Mouse (Mus musculus): ENCODE data around the gene Map2k1. TPM values are rescaled to one million over a fixed set of nuclear protein-coding genes. Genes with fewer than 3 reads are reported as not detected.
"Not testable (repeated sequence)": the region's sequence is repeated elsewhere in the genome, so short reads cannot be mapped to it uniquely, and the experiment has no call there.

The Map2k1 gene
- polyA plus RNA-seq, 1 experiment: 67.3 TPM

DNA sequence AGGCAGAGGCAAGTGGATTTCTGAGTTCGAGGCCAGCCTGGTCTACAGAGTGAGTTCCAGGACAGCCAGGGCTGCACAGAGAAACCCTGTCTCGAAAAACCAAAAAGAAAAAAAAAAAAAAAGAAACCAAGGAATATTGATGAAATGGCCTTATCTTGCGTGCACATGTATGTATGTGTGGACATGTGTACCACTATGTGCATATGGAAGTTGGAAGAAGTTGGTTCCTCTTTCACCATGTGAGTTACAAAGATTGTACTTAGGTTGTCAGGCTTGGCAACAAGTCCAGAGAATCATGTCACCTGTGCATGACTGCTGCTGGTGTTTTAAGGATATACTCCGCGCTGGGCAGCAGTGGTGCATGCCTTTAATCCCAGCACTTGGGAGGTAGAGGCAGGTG is 70.1 kb downstream of the Map2k1 start:
- H3K79me2 ChIP-seq (ENCODE audit: control insufficient read depth, insufficient read depth); H3K27me3 ChIP-seq (ENCODE audit: control insufficient read depth, insufficient read depth, insufficient read length); H3K4me2 ChIP-seq (ENCODE audit: low read depth); H3ac ChIP-seq (ENCODE audit: control insufficient read depth, insufficient read length); H3K4me3 ChIP-seq: not testable (repeated sequence)
- peaks cover 43% of the 10 kb centered on the region for H3K36me3 ChIP-seq (ENCODE audit: control insufficient read depth, insufficient read depth)
- peak; percentile 48 for TF ChIP-seq POLR2AphosphoS2 (IDR thresholded peaks at IDR 0.05; ENCODE audit: insufficient read length, low read depth)

- Histone ChIP-seq H3ac (ENCODE audit: control insufficient read depth, insufficient read length) (no peak within 1 kb of the TSS), H3K79me2 (ENCODE audit: control insufficient read depth, insufficient read depth) (peaks cover 26% of the 10 kb centered on the region), H3K4me3 (peak within 1 kb of the TSS; percentile 27), H3K4me2 (ENCODE audit: low read depth) (peak within 1 kb of the TSS; percentile 63), H3K36me3 (ENCODE audit: control insufficient read depth, insufficient read depth) (peaks cover 70% of the 10 kb centered on the region), H3K27me3 (ENCODE audit: control insufficient read depth, insufficient read depth, insufficient read length) (no peaks in the 10 kb centered on the region)
- TF ChIP-seq POLR2A (IDR thresholded peaks at IDR 0.05; ENCODE audit: insufficient read length, low read depth): peak; percentile 55
- TF ChIP-seq MYOG (IDR thresholded peaks at IDR 0.05; ENCODE audit: control insufficient read depth in 1 of 3, insufficient read depth in 1 of 3, insufficient read length in 2 of 3, low read depth in 2 of 3): no peak
- TF ChIP-seq POLR2AphosphoS2 (IDR thresholded peaks at IDR 0.05; ENCODE audit: insufficient read length, low read depth): peak; percentile 93
- TF ChIP-seq E2F4 (IDR thresholded peaks at IDR 0.05; ENCODE audit: insufficient read depth): no peak
Observed at GRCm38 (mm10) chr9:64178974-64179646, 74.3 kb downstream of the Map2k1 start, which contains the start of gene Snapc5. TSS of gene Snapc5 (plus strand) at chr9:64179274.

- H3K79me2 ChIP-seq (ENCODE audit: control insufficient read depth, insufficient read depth): peaks cover 31% of the 10 kb centered on the region
- H3K27me3 ChIP-seq (ENCODE audit: control insufficient read depth, insufficient read depth, insufficient read length): no peaks in the 10 kb centered on the region
- H3K36me3 ChIP-seq (ENCODE audit: control insufficient read depth, insufficient read depth): peaks cover 70% of the 10 kb centered on the region
- no peak for TF ChIP-seq USF1 (IDR thresholded peaks at IDR 0.05; ENCODE audit: low read depth)
- peak; percentile 35 for TF ChIP-seq POLR2AphosphoS2 (IDR thresholded peaks at IDR 0.05; ENCODE audit: insufficient read length, low read depth)
- peak overlapping the region; percentile 63 for H3K4me2 ChIP-seq (ENCODE audit: low read depth)
- peak overlapping the region; percentile 27 for H3K4me3 ChIP-seq
- no peak overlapping the region for H3ac ChIP-seq (ENCODE audit: control insufficient read depth, insufficient read length)
Observed at GRCm38 (mm10) chr9:64178610-64178973, 74.8 kb downstream of the Map2k1 start.

GRCm38 (mm10) chr9:64175378-64175777 is 78.1 kb downstream of the Map2k1 start:
- peaks cover 57% of the 10 kb centered on the region for H3K79me2 ChIP-seq (ENCODE audit: control insufficient read depth, insufficient read depth)
- peak overlapping the region; percentile 99 for H3K4me3 ChIP-seq
- TF ChIP-seq REST (IDR thresholded peaks at IDR 0.05; ENCODE audit: insufficient read depth, insufficient read length) (no peak), MYOG (IDR thresholded peaks at IDR 0.05; ENCODE audit: control insufficient read depth in 1 of 3, insufficient read depth in 1 of 3, insufficient read length in 2 of 3, low read depth in 2 of 3) (no peak), TCF12 (IDR thresholded peaks at IDR 0.05; ENCODE audit: insufficient read depth, poor library complexity, severe bottlenecking) (no peak), SRF (IDR thresholded peaks at IDR 0.05; ENCODE audit: control insufficient read depth, insufficient read length, low read depth) (no peak), USF1 (IDR thresholded peaks at IDR 0.05; ENCODE audit: low read depth) (no peak), CEBPB (IDR thresholded peaks at IDR 0.05; ENCODE audit: insufficient read depth, poor library complexity, severe bottlenecking) (no peak), POLR2A (IDR thresholded peaks at IDR 0.05; ENCODE audit: insufficient read length, low read depth) (no peak), E2F4 (IDR thresholded peaks at IDR 0.05; ENCODE audit: insufficient read depth) (no peak), MAX (IDR thresholded peaks at IDR 0.05; ENCODE audit: low read depth) (no peak), MYOD1 (IDR thresholded peaks at IDR 0.05; ENCODE audit: control insufficient read depth in 1 of 3, insufficient read length in 2 of 3, low read depth in 2 of 3) (no peak), POLR2AphosphoS2 (IDR thresholded peaks at IDR 0.05; ENCODE audit: insufficient read length, low read depth) (no peak), TCF3 (IDR thresholded peaks at IDR 0.05; ENCODE audit: insufficient read length, low read depth) (no peak)
- peaks cover 49% of the 10 kb centered on the region for H3K36me3 ChIP-seq (ENCODE audit: control insufficient read depth, insufficient read depth)
- no peak overlapping the region for H3ac ChIP-seq (ENCODE audit: control insufficient read depth, insufficient read length)
- H3K27me3 ChIP-seq (ENCODE audit: control insufficient read depth, insufficient read depth, insufficient read length): no peaks in the 10 kb centered on the region
- H3K4me2 ChIP-seq (ENCODE audit: low read depth): peak overlapping the region; percentile 92

GRCm38 (mm10) chr9:64174766-64175165 is 78.7 kb downstream of the Map2k1 start:
- H3K27me3 ChIP-seq (ENCODE audit: control insufficient read depth, insufficient read depth, insufficient read length): no peaks in the 10 kb centered on the region
- H3K4me3 ChIP-seq: peak overlapping the region; percentile 99
- H3ac ChIP-seq (ENCODE audit: control insufficient read depth, insufficient read length): no peak overlapping the region
- peaks cover 45% of the 10 kb centered on the region for H3K36me3 ChIP-seq (ENCODE audit: control insufficient read depth, insufficient read depth)
- peaks cover 57% of the 10 kb centered on the region for H3K79me2 ChIP-seq (ENCODE audit: control insufficient read depth, insufficient read depth)
- H3K4me2 ChIP-seq (ENCODE audit: low read depth): peak overlapping the region; percentile 92
- no peak for TF ChIP-seq POLR2AphosphoS2 (IDR thresholded peaks at IDR 0.05; ENCODE audit: insufficient read length, low read depth)

DNA sequence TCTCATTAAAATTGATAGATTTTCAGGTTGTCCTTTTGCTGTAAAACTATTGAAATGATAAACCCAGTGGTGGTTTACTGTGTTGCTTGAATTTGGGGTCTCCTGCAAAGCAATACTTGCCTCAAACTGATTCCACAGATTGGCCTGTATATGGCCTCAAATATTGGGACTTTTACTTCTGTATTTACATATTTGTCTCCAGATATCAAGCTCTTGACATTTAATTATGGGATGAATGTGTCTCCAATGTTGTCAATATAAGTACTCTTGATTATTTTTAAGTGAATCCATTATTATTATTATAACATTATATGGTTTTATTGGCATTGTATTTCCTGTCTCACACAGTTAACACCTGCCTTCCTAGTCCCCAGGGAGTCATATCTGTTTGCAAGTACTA is 79.1 kb downstream of the Map2k1 start:
- Histone ChIP-seq H3K4me2 (ENCODE audit: low read depth) (peak overlapping the region; percentile 92), H3K36me3 (ENCODE audit: control insufficient read depth, insufficient read depth) (peaks cover 45% of the 10 kb centered on the region), H3K79me2 (ENCODE audit: control insufficient read depth, insufficient read depth) (peaks cover 57% of the 10 kb centered on the region), H3K27me3 (ENCODE audit: control insufficient read depth, insufficient read depth, insufficient read length) (no peaks in the 10 kb centered on the region), H3ac (ENCODE audit: control insufficient read depth, insufficient read length) (no peak overlapping the region), H3K4me3 (peak overlapping the region; percentile 99)
- TF ChIP-seq MYOD1 (IDR thresholded peaks at IDR 0.05; ENCODE audit: control insufficient read depth in 1 of 3, insufficient read length in 2 of 3, low read depth in 2 of 3) (no peak), TCF3 (IDR thresholded peaks at IDR 0.05; ENCODE audit: insufficient read length, low read depth) (no peak), POLR2A (IDR thresholded peaks at IDR 0.05; ENCODE audit: insufficient read length, low read depth) (no peak), MAX (IDR thresholded peaks at IDR 0.05; ENCODE audit: low read depth) (no peak), CEBPB (IDR thresholded peaks at IDR 0.05; ENCODE audit: insufficient read depth, poor library complexity, severe bottlenecking) (no peak), TCF12 (IDR thresholded peaks at IDR 0.05; ENCODE audit: insufficient read depth, poor library complexity, severe bottlenecking) (no peak), REST (IDR thresholded peaks at IDR 0.05; ENCODE audit: insufficient read depth, insufficient read length) (no peak), SRF (IDR thresholded peaks at IDR 0.05; ENCODE audit: control insufficient read depth, insufficient read length, low read depth) (no peak), POLR2AphosphoS2 (IDR thresholded peaks at IDR 0.05; ENCODE audit: insufficient read length, low read depth) (no peak), E2F4 (IDR thresholded peaks at IDR 0.05; ENCODE audit: insufficient read depth) (no peak), MYOG (IDR thresholded peaks at IDR 0.05; ENCODE audit: control insufficient read depth in 1 of 3, insufficient read depth in 1 of 3, insufficient read length in 2 of 3, low read depth in 2 of 3) (no peak), USF1 (IDR thresholded peaks at IDR 0.05; ENCODE audit: low read depth) (no peak)

All from myocyte (in vitro differentiated cells).